Mouse (Mus musculus) naive thymus-derived CD4-positive, alpha-beta T cell, adult 2 months (primary cell): ENCODE measurements around the gene Tgfbrap1.
"Not testable (repeated sequence)": the region's sequence is repeated elsewhere in the genome, so short reads cannot be mapped to it uniquely, and the experiment has no call there.

Experiments used
- DNase-seq: peaks from one replicate; pipeline ENCODE4 v3.0.0-alpha.2; 2011; ENCODE audit warnings: low read depth

Gene Tgfbrap1

DNA sequence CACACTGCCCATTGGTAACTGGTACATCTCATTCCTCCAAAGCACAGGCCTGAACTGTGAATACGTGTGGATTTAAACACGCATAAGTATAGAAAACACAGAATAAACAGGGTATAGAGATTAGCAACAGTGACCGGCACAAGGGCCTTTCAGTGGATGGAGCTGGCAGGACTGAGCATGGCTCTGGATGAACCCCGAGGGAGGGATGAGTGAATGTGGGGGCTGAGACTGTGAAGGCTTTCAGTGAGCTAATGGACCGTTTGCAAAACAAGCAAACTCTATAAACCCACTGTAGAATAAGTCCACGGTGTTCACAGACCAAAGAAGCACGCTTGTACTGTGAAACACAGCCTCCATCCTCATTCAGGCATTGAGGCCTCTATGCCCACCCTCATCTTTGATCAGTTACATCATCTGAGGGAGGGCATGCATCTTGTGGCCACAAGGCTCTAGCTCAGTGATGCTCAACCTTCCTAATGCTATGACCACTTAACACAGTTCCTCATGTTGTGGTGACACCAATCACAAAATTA, 83.2 kb downstream of the Tgfbrap1 start:
- DNase-seq = not testable (repeated sequence)

DNA sequence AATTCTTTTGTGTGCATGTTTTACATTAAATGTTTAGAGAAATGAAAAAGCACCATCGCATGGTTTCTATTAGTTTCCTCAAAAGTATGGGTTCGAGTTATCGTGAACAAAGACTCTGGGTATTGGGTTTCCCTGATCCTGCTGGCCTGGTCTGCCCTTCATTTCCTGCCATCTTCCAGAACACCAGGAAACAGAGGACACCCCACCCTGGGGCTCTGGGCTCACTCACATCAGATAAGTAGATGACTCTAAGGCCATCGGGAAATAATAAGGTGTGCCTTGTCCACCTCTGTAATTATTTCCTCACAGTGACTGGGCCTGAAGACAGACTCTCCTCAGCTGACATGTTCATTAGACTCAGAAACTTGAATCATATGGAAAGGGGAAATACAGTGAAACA, 88.0 kb downstream of the Tgfbrap1 start:
- DNase-seq = no peak

DNA sequence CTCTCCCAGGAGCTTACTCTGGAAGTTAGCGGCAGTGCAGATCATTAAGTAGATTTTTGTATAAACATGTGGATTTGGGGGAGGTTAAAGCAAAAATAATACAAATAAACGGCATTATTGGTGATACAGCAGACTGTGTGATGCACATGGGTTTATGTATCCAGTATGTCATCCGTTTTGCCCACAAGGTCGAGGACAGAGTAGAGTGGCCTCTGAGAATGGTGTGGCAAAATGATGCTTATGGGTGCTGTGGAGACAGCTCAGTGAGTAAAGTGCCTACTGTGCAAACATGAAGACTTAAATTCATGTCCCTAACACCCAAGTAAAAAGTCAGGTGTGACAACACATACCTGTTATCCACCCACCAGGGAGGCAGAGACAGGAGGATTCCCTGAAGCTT, 91.9 kb downstream of the Tgfbrap1 start:
- DNase-seq = no peak

DNA sequence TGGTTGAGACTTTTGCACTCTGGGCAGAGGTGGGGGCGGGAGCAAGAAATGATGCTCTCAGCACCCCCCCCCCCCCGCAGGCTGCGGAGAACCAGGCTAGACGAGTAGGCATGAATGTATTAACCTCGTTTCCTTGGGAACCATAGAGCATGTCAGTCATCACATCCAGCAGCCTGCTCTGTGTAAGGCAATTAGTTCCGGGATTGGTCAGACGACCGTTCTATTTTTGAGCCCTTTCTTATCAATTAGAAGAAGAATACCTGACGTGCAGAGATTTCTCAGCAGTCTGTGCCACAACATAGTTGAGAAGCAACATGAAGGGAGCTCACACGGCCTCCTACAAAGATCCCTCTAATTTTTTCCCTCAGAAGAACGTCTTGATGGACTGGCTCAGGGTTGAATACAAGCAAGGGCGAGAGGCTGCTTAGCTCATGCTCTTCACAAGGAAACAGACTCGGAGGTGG, 92.4 kb downstream of the Tgfbrap1 start:
- DNase-seq = no peak
